Mouse (Mus musculus): ENCODE measurements around the gene 1700016C15Rik. TPM values are rescaled to one million over a fixed set of nuclear protein-coding genes. Genes with fewer than 3 reads are reported as not detected.

Gene 1700016C15Rik
- polyA plus RNA-seq, 1 experiment from 2014 or later: not detected

- ATAC-seq (ENCODE audit: low FRiP score) (no peak), DNase-seq (ENCODE audit: low spot score) (no peak)
- H3K4me2 ChIP-seq (replicated peaks; ENCODE audit: low read depth, low read length): no peak overlapping the region
- 85% methylated on average over 3 of the region's 3 CpGs for WGBS
- H3K27ac ChIP-seq (ENCODE audit: low read depth, low read length): no peak overlapping the region
- no peak overlapping the region for H3K9ac ChIP-seq (ENCODE audit: low read depth, low read length)
- no peaks in the 10 kb centered on the region for H3K4me1 ChIP-seq (replicated peaks; ENCODE audit: control insufficient read depth, insufficient read depth, low read length)
- no peaks in the 10 kb centered on the region for H3K9me3 ChIP-seq (ENCODE audit: control insufficient read depth, low read length)
- H3K36me3 ChIP-seq (ENCODE audit: control insufficient read depth, insufficient read depth, low read length): no peaks in the 10 kb centered on the region
- no peaks in the 10 kb centered on the region for H3K27me3 ChIP-seq (ENCODE audit: control insufficient read depth, insufficient read depth, low read length)
- no peak overlapping the region for H3K4me3 ChIP-seq (ENCODE audit: low read depth, low read length)
Measured at GRCm38 (mm10) chr1:177727883-177728525, 1.6 kb upstream of the 1700016C15Rik start.

- Histone ChIP-seq H3K9me3 (ENCODE audit: control insufficient read depth, low read length) (no peaks in the 10 kb centered on the region), H3K36me3 (ENCODE audit: control insufficient read depth, insufficient read depth, low read length) (no peaks in the 10 kb centered on the region), H3K27me3 (ENCODE audit: control insufficient read depth, insufficient read depth, low read length) (no peaks in the 10 kb centered on the region), H3K4me1 (replicated peaks; ENCODE audit: control insufficient read depth, insufficient read depth, low read length) (no peaks in the 10 kb centered on the region), H3K4me2 (replicated peaks; ENCODE audit: low read depth, low read length) (no peak overlapping the region), H3K4me3 (ENCODE audit: low read depth, low read length) (no peak overlapping the region), H3K9ac (ENCODE audit: low read depth, low read length) (no peak overlapping the region), H3K27ac (ENCODE audit: low read depth, low read length) (no peak overlapping the region)
- WGBS: 92% methylated on average over 3 of the region's 3 CpGs
- DNase-seq (ENCODE audit: low spot score) (no peak), ATAC-seq (ENCODE audit: low FRiP score) (no peak)
Measured at GRCm38 (mm10) chr1:177731973-177732372, 2.4 kb downstream of the 1700016C15Rik start.

GRCm38 (mm10) chr1:177737505-177738105 lies 8.0 kb downstream of the 1700016C15Rik start:
- no peak overlapping the region for H3K9ac ChIP-seq (ENCODE audit: low read depth, low read length)
- DNase-seq (ENCODE audit: low spot score): no peak
- H3K4me3 ChIP-seq (ENCODE audit: low read depth, low read length): no peak overlapping the region
- no peaks in the 10 kb centered on the region for H3K9me3 ChIP-seq (ENCODE audit: control insufficient read depth, low read length)
- no peak for ATAC-seq (ENCODE audit: low FRiP score)
- H3K4me1 ChIP-seq (replicated peaks; ENCODE audit: control insufficient read depth, insufficient read depth, low read length): no peaks in the 10 kb centered on the region
- no peak overlapping the region for H3K27ac ChIP-seq (ENCODE audit: low read depth, low read length)
- H3K4me2 ChIP-seq (replicated peaks; ENCODE audit: low read depth, low read length): no peak overlapping the region
- H3K36me3 ChIP-seq (ENCODE audit: control insufficient read depth, insufficient read depth, low read length): no peaks in the 10 kb centered on the region
- no peaks in the 10 kb centered on the region for H3K27me3 ChIP-seq (ENCODE audit: control insufficient read depth, insufficient read depth, low read length)
- whole genome bisulfite sequencing: 63% methylated on average over 6 of the region's 6 CpGs

GRCm38 (mm10) chr1:177740707-177741106 lies 11.1 kb downstream of the 1700016C15Rik start:
- Histone ChIP-seq H3K27me3 (ENCODE audit: control insufficient read depth, insufficient read depth, low read length) (no peaks in the 10 kb centered on the region), H3K4me3 (ENCODE audit: low read depth, low read length) (no peak overlapping the region), H3K4me1 (replicated peaks; ENCODE audit: control insufficient read depth, insufficient read depth, low read length) (no peaks in the 10 kb centered on the region), H3K4me2 (replicated peaks; ENCODE audit: low read depth, low read length) (no peak overlapping the region), H3K27ac (ENCODE audit: low read depth, low read length) (no peak overlapping the region), H3K36me3 (ENCODE audit: control insufficient read depth, insufficient read depth, low read length) (no peaks in the 10 kb centered on the region), H3K9ac (ENCODE audit: low read depth, low read length) (no peak overlapping the region), H3K9me3 (ENCODE audit: control insufficient read depth, low read length) (no peaks in the 10 kb centered on the region)
- ATAC-seq (ENCODE audit: low FRiP score) (no peak), DNase-seq (ENCODE audit: low spot score) (no peak)
- 74% methylated on average over 1 of the region's 1 CpGs for WGBS

GRCm38 (mm10) chr1:177742119-177742518 lies 12.5 kb downstream of the 1700016C15Rik start:
- Histone ChIP-seq H3K27me3 (ENCODE audit: control insufficient read depth, insufficient read depth, low read length) (no peaks in the 10 kb centered on the region), H3K36me3 (ENCODE audit: control insufficient read depth, insufficient read depth, low read length) (no peaks in the 10 kb centered on the region), H3K4me1 (replicated peaks; ENCODE audit: control insufficient read depth, insufficient read depth, low read length) (no peaks in the 10 kb centered on the region), H3K9me3 (ENCODE audit: control insufficient read depth, low read length) (no peaks in the 10 kb centered on the region), H3K9ac (ENCODE audit: low read depth, low read length) (no peak overlapping the region), H3K4me3 (ENCODE audit: low read depth, low read length) (no peak overlapping the region), H3K27ac (ENCODE audit: low read depth, low read length) (no peak overlapping the region), H3K4me2 (replicated peaks; ENCODE audit: low read depth, low read length) (no peak overlapping the region)
- DNase-seq (ENCODE audit: low spot score) (no peak), ATAC-seq (ENCODE audit: low FRiP score) (no peak)
- 89% methylated on average over 1 of the region's 1 CpGs for WGBS

- no peak overlapping the region for H3K9ac ChIP-seq (ENCODE audit: low read depth, low read length)
- ATAC-seq (ENCODE audit: low FRiP score) (no peak), DNase-seq (ENCODE audit: low spot score) (no peak)
- no peaks in the 10 kb centered on the region for H3K9me3 ChIP-seq (ENCODE audit: control insufficient read depth, low read length)
- no peak overlapping the region for H3K4me3 ChIP-seq (ENCODE audit: low read depth, low read length)
- no peaks in the 10 kb centered on the region for H3K4me1 ChIP-seq (replicated peaks; ENCODE audit: control insufficient read depth, insufficient read depth, low read length)
- H3K27ac ChIP-seq (ENCODE audit: low read depth, low read length): no peak overlapping the region
- H3K27me3 ChIP-seq (ENCODE audit: control insufficient read depth, insufficient read depth, low read length): no peaks in the 10 kb centered on the region
- no peaks in the 10 kb centered on the region for H3K36me3 ChIP-seq (ENCODE audit: control insufficient read depth, insufficient read depth, low read length)
- 80% methylated on average over 7 of the region's 7 CpGs for WGBS
- H3K4me2 ChIP-seq (replicated peaks; ENCODE audit: low read depth, low read length): no peak overlapping the region
Measured at GRCm38 (mm10) chr1:177744521-177745325, 15.1 kb downstream of the 1700016C15Rik start.

- DNase-seq (ENCODE audit: low spot score): no peak
- H3K36me3 ChIP-seq (ENCODE audit: control insufficient read depth, insufficient read depth, low read length): no peaks in the 10 kb centered on the region
- WGBS: 97% methylated on average over 6 of the region's 6 CpGs
Measured at GRCm38 (mm10) chr1:177747869-177748540, 18.4 kb downstream of the 1700016C15Rik start.

GRCm38 (mm10) chr1:177753496-177753895 lies 23.9 kb downstream of the 1700016C15Rik start:
- WGBS: 60% methylated on average over 1 of the region's 1 CpGs
- Histone ChIP-seq H3K9ac (ENCODE audit: low read depth, low read length) (no peak overlapping the region), H3K4me3 (ENCODE audit: low read depth, low read length) (no peak overlapping the region), H3K27me3 (ENCODE audit: control insufficient read depth, insufficient read depth, low read length) (no peaks in the 10 kb centered on the region), H3K9me3 (ENCODE audit: control insufficient read depth, low read length) (peaks cover 9% of the 10 kb centered on the region), H3K4me2 (replicated peaks; ENCODE audit: low read depth, low read length) (no peak overlapping the region), H3K27ac (ENCODE audit: low read depth, low read length) (no peak overlapping the region), H3K36me3 (ENCODE audit: control insufficient read depth, insufficient read depth, low read length) (no peaks in the 10 kb centered on the region), H3K4me1 (replicated peaks; ENCODE audit: control insufficient read depth, insufficient read depth, low read length) (no peaks in the 10 kb centered on the region)
- no peak for ATAC-seq (ENCODE audit: low FRiP score)
- no peak for DNase-seq (ENCODE audit: low spot score)

More at GRCm38 (mm10) chr1:177747869-177748540, 18.4 kb downstream of the 1700016C15Rik start:
- H3K27me3 ChIP-seq (ENCODE audit: control insufficient read depth, insufficient read depth, low read length): no peaks in the 10 kb centered on the region
- H3K4me1 ChIP-seq (replicated peaks; ENCODE audit: control insufficient read depth, insufficient read depth, low read length): no peaks in the 10 kb centered on the region
- H3K9ac ChIP-seq (ENCODE audit: low read depth, low read length): no peak overlapping the region
- ATAC-seq (ENCODE audit: low FRiP score): no peak
- H3K4me2 ChIP-seq (replicated peaks; ENCODE audit: low read depth, low read length): no peak overlapping the region
- no peak overlapping the region for H3K27ac ChIP-seq (ENCODE audit: low read depth, low read length)
- no peak overlapping the region for H3K4me3 ChIP-seq (ENCODE audit: low read depth, low read length)
- peaks cover 9% of the 10 kb centered on the region for H3K9me3 ChIP-seq (ENCODE audit: control insufficient read depth, low read length)
